Mouse (Mus musculus) skeletal muscle tissue, adult 2 months (tissue): Measurements from ENCODE around the gene Fam234b.

Source experiments
- DNase-seq: peaks from one replicate; pipeline ENCODE4 v3.0.0-alpha.2; 2012; ENCODE audit warnings: low read depth, low spot score

Fam234b gene

GRCm38 (mm10) chr6:135197921-135198532, at the start of gene Fam234b, which contains the start of gene Hebp1:
Fam234b (plus strand) TSS chr6:135197977.
Hebp1 (minus strand) TSS chr6:135198022.
- DNase-seq = peak; percentile 47

GRCm38 (mm10) chr6:135148506-135148905, 49.3 kb upstream of the Fam234b start:
- DNase-seq = no peak

- DNase-seq = no peak
Observed at GRCm38 (mm10) chr6:135149175-135149574, 48.6 kb upstream of the Fam234b start.

GRCm38 (mm10) chr6:135149722-135150121, 48.1 kb upstream of the Fam234b start:
- no peak for DNase-seq

DNA sequence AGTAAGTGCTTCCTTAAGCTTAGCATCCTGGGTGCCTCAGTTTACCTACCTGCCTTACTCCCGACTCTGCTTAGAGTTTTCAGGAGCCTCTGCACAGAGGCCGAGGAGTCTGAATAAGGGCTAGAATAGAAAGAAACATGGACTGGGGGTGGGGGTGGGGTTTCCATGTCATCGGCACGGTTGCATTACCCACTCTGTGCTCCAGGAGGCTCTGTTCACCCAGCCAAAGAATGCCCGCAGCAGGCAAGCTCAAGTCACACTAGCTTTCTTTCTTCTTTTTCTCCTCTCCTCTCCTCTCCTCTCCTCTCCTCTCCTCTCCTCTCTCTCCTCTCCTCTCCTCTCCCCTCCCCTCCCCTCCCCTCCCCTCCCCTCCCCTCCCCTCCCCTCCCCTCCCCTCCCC, 47.5 kb upstream of the Fam234b start:
- DNase-seq = no peak

DNA sequence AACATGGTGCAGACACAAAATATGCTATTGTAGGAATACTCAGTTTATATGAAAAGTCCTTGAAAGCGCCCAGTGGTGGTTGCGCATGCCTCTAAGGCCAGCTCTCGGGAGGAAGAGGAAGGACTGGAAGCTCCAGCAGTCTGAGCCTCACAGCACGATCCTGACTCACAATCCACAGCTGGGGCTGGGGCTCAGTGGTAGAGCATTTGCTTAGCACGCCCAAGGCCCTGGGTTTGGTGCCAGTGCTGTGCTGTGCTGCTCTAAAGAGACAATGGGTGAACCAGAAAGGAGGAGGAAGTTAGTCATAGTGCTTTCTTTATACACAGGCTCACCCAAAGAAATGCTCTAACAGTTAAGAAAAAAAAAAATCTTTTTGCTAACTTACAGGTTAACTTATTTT, 44.1 kb upstream of the Fam234b start:
- no peak for DNase-seq

- DNase-seq = no peak
Observed at GRCm38 (mm10) chr6:135156597-135156996, 41.2 kb upstream of the Fam234b start.

DNA sequence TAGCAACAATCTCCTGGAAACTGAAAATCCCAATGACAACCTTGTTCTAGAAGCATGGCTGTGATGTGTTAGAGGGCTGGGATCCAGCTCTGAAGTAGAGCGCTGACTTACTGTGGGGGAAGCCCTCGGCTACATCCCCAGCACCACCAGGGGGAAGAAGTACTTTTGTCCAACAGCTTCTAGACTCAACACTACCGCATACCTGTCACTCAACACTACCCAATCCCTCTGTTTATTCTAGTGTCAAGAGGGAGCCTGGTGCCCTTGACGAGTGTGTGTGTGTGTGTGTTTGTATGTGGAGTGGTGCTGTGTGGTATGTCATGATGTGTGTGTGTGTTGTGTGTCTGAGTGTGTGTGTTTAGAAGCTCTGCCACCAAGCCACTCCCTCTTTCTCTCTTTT, 40.3 kb upstream of the Fam234b start:
- no peak for DNase-seq

DNA sequence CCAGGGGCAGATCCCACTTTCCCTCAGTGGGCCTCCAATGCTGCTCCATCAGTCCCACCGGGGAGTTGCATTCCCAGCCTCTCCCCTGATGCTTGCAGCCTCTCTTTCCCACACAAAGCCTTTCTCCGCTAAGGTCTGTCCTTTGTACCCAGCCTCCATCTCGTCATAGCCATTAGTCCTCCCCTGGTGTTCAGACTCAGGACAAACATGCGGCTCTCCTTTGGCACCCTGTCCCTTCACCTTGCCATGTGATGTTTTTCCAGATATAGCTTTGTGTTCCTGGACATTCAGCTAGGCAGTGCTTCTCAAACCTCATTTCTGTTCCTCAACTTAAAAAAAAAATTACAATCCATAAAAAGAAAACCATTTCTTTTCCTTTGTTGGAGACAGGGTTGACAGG, 39.3 kb upstream of the Fam234b start:
- DNase-seq = no peak

- no peak for DNase-seq
Observed at GRCm38 (mm10) chr6:135161356-135161755, 36.4 kb upstream of the Fam234b start.

DNA sequence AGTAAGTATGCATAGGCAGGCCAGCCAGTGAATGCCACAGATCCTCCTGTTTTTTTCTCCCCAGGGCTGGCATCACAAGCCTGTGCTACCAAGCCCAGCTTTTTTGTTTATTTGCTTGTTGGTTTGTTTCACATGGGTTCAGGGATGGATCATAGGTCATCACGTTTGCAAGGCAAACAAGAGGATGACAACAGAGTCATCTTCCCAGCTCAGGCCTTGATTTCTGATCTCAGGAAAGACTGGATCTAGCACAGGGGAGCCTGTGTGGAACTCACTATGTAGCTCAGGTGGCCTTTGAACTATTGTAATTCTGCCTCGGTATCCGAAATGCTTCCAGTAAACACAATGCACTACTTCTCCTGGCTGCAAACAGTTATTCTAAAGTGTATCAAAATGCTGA, 35.5 kb upstream of the Fam234b start:
- DNase-seq = no peak

DNA sequence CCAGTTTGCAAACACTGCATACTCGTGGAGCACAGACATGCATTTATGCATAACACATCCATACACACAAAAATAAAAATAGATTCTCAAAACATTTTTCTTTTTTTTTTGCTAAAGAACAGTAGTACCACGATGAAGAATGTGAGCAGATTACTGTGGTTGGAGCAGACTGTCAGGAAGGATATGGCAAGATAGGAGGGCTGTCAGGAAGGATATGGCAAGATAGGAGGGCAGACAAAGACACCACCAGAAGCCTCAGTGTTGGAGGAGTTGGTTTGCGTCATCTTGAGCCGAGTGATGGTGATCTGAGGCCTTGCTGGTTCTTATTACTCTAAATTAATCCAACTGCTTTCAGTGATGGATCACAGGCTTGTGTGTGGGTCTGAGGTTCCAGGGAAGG, 34.9 kb upstream of the Fam234b start:
- no peak for DNase-seq

GRCm38 (mm10) chr6:135165191-135165590, 32.6 kb upstream of the Fam234b start:
- no peak for DNase-seq

GRCm38 (mm10) chr6:135165706-135166105, 32.1 kb upstream of the Fam234b start:
- no peak for DNase-seq

DNA sequence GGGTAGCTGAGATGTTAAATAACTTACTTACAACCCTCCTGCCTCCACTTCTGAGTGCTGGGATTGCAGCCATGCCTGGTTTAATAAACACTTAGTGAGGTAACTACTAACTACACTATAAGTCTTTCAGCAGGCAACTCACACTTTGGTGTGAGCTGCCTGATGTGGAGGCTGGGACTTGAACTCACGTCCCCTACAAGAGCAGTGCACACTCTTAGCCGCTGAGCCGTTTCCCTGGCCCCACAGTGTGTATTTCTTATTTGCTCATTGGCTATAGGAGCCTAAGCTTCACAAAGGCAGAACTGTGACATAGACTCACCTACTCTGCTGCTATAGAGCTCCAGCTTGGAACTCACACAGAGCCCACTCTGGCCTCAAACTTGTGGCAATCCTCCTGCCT, 31.5 kb upstream of the Fam234b start:
- DNase-seq = no peak

- no peak for DNase-seq
Observed at GRCm38 (mm10) chr6:135166712-135167111, 31.1 kb upstream of the Fam234b start.

GRCm38 (mm10) chr6:135167380-135168311, 30.1 kb upstream of the Fam234b start:
- DNase-seq = peak; percentile 69

DNA sequence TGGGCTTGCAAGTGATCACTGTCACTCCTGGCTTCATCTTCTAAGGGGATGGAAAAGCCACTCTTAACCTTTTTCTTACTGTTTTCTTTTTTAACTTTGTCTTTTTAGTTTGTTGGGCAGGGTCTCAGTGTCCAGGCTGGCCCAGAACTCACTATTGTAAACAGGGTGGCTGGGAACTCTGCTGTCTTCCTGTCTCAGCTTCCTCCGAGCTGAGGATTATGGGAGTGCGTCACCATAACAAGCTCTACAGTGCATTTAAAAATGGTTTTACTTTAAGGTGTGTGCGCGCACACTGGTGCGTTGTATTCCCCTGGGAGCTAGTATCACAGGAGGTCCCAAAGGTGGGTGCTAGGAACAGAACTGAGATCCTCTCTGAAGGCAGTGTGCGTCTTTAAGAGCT, 29.3 kb upstream of the Fam234b start:
- no peak for DNase-seq

GRCm38 (mm10) chr6:135169246-135169645, 28.5 kb upstream of the Fam234b start:
- no peak for DNase-seq

GRCm38 (mm10) chr6:135171736-135172135, 26.0 kb upstream of the Fam234b start:
- no peak for DNase-seq

GRCm38 (mm10) chr6:135175014-135175413, 22.8 kb upstream of the Fam234b start:
- DNase-seq = no peak

GRCm38 (mm10) chr6:135177271-135177670, 20.5 kb upstream of the Fam234b start:
- no peak for DNase-seq

- no peak for DNase-seq
Observed at GRCm38 (mm10) chr6:135178599-135178998, 19.2 kb upstream of the Fam234b start.
